Mouse (Mus musculus): ENCODE data around the gene Ccdc32. TPM values are rescaled to one million over a fixed set of nuclear protein-coding genes. Genes with fewer than 3 reads are reported as not detected.
"Not testable (repeated sequence)": the region's sequence is repeated elsewhere in the genome, so short reads cannot be mapped to it uniquely, and the experiment has no call there.

Ccdc32 gene
- polyA plus RNA-seq, 1 experiment from 2014 or later: 27.6 TPM

DNA sequence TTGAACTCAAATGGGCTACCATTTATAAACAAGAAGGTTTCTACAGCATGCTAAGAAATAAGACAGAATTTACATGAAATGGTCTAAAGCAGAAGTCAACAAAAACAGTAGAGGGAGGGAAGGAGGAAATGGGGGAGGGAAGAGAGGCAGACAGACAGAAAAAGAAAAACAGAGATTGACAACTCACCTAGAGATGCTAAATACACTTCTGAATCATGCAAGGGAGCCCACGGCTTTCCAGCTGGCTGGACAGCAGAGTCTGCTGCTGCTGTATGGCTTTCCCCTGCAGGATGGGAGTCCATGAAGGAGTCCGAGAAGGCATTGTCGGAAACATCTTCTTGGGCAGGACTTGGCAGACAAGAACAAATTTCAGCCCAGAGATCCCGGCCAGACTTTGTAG is 2.2 kb downstream of the Ccdc32 start:
- Histone ChIP-seq H3K27ac (no peak overlapping the region), H3K27me3 (no peaks in the 10 kb centered on the region), H3K4me2 (replicated peaks) (no peak overlapping the region), H3K36me3 (peaks cover 21% of the 10 kb centered on the region), H3K9me3 (replicated peaks) (no peaks in the 10 kb centered on the region), H3K4me3 (no peak overlapping the region), H3K9ac (no peak overlapping the region), H3K4me1 (peaks cover 8% of the 10 kb centered on the region)
- no peak for ATAC-seq (ENCODE audit: low FRiP score)
- 92% methylated on average over 4 of the region's 4 CpGs for WGBS

GRCm38 (mm10) chr2:119025239-119025616 is 4.0 kb downstream of the Ccdc32 start:
- no peak overlapping the region for H3K4me3 ChIP-seq
- 78% methylated on average over 4 of the region's 4 CpGs for WGBS
- H3K9ac ChIP-seq: no peak overlapping the region
- no peak for ATAC-seq (ENCODE audit: low FRiP score)
- peaks cover 35% of the 10 kb centered on the region for H3K36me3 ChIP-seq
- H3K27ac ChIP-seq: no peak overlapping the region
- no peaks in the 10 kb centered on the region for H3K27me3 ChIP-seq
- no peak overlapping the region for H3K4me2 ChIP-seq (replicated peaks)
- H3K9me3 ChIP-seq (replicated peaks): no peaks in the 10 kb centered on the region
- peaks cover 8% of the 10 kb centered on the region for H3K4me1 ChIP-seq

GRCm38 (mm10) chr2:119024536-119025238 is 4.5 kb downstream of the Ccdc32 start:
- Histone ChIP-seq H3K27ac (no peak overlapping the region), H3K4me2 (replicated peaks) (no peak overlapping the region), H3K9ac (no peak overlapping the region), H3K4me1 (peaks cover 8% of the 10 kb centered on the region), H3K4me3 (no peak overlapping the region), H3K9me3 (replicated peaks) (no peaks in the 10 kb centered on the region), H3K36me3 (peaks cover 39% of the 10 kb centered on the region), H3K27me3 (no peaks in the 10 kb centered on the region)
- WGBS: 77% methylated on average over 9 of the region's 9 CpGs
- ATAC-seq (ENCODE audit: low FRiP score): no peak

- Histone ChIP-seq H3K4me1 (peaks cover 12% of the 10 kb centered on the region), H3K36me3 (peaks cover 43% of the 10 kb centered on the region), H3K27ac (no peak overlapping the region), H3K9ac (no peak overlapping the region), H3K9me3 (replicated peaks) (no peaks in the 10 kb centered on the region), H3K4me3 (no peak overlapping the region), H3K4me2 (replicated peaks) (no peak overlapping the region), H3K27me3 (no peaks in the 10 kb centered on the region)
- no peak for ATAC-seq (ENCODE audit: low FRiP score)
- WGBS: 96% methylated on average over 6 of the region's 6 CpGs
Observed at GRCm38 (mm10) chr2:119023154-119023660, 6.0 kb downstream of the Ccdc32 start.

DNA sequence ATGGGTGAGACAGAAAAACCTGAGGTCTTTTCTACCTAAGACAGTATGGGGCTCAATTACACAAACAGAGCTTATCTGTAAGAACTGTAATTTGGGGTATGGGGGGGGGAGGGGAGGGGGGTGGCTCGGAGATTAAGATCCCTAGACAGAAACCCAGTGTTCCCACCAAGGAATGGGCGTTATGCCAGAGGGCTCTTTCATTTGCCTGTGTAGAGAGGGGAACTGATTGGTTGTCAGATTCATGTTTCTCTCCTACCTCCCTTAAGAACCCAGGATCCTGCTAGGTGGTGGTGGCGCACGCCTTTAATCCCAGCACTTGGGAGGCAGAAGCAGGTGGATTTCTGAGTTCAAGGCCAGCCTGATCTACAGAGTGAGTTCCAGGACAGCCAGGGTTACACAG is 9.7 kb downstream of the Ccdc32 start:
- Histone ChIP-seq H3K4me3 (no peak overlapping the region), H3K4me2 (replicated peaks) (no peak overlapping the region), H3K27ac (peak overlapping the region; percentile 85), H3K9me3 (replicated peaks) (no peaks in the 10 kb centered on the region; the same call in 1 of the 2 replicates), H3K27me3 (no peaks in the 10 kb centered on the region), H3K36me3 (peaks cover 46% of the 10 kb centered on the region), H3K4me1 (peaks cover 12% of the 10 kb centered on the region), H3K9ac (no peak overlapping the region)
- WGBS: 54% methylated on average over 4 of the region's 4 CpGs
- no peak; the same call in 1 of the 2 replicates for ATAC-seq (ENCODE audit: low FRiP score)

- Histone ChIP-seq H3K4me2 (replicated peaks) (peak overlapping the region; percentile 35), H3K4me3 (no peak overlapping the region), H3K27ac (peak overlapping the region; percentile 85), H3K4me1 (peaks cover 12% of the 10 kb centered on the region), H3K9me3 (replicated peaks) (no peaks in the 10 kb centered on the region; the same call in 1 of the 2 replicates), H3K36me3 (peaks cover 46% of the 10 kb centered on the region), H3K9ac (no peak overlapping the region), H3K27me3 (no peaks in the 10 kb centered on the region)
- peak; percentile 56; the same call in 1 of the 2 replicates for ATAC-seq (ENCODE audit: low FRiP score)
- WGBS: 11% methylated on average over 5 of the region's 5 CpGs
Observed at GRCm38 (mm10) chr2:119019131-119019530, 10.1 kb downstream of the Ccdc32 start.

- no peak overlapping the region for H3K4me3 ChIP-seq
- peaks cover 12% of the 10 kb centered on the region for H3K4me1 ChIP-seq
- H3K4me2 ChIP-seq (replicated peaks): peak overlapping the region; percentile 35
Observed at GRCm38 (mm10) chr2:119018391-119019122, 10.6 kb downstream of the Ccdc32 start.

DNA sequence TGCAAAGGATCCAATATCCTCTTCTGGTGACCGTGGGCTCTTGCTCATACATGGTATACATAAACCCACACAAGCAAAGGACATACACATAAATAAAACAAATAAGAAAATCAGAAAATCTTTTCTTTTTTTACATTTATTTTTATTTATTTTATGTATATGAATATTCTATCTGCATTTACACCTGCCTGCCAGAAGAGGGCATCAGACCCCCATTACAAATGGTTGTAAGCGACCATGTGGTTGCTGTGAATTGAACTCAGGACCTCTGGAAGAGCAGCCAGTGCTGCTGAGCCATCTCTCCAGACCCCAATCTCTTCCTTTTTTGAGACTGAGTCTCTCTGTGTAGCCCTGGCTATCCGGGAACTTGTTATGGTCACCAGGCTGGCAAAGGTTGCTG is 11.5 kb downstream of the Ccdc32 start:
- H3K4me2 ChIP-seq (replicated peaks): no peak overlapping the region
- WGBS: 93% methylated on average over 3 of the region's 3 CpGs
- peaks cover 12% of the 10 kb centered on the region for H3K4me1 ChIP-seq
- no peak overlapping the region for H3K4me3 ChIP-seq
- H3K27me3 ChIP-seq: no peaks in the 10 kb centered on the region
- ATAC-seq (ENCODE audit: low FRiP score): no peak
- H3K9me3 ChIP-seq (replicated peaks): no peaks in the 10 kb centered on the region; the same call in 1 of the 2 replicates
- no peak overlapping the region for H3K9ac ChIP-seq
- H3K36me3 ChIP-seq: peaks cover 37% of the 10 kb centered on the region
- H3K27ac ChIP-seq: no peak overlapping the region

More at GRCm38 (mm10) chr2:119018391-119019122, 10.6 kb downstream of the Ccdc32 start:
- peak; percentile 73 for ATAC-seq (ENCODE audit: low FRiP score)
- peaks cover 45% of the 10 kb centered on the region for H3K36me3 ChIP-seq
- no peaks in the 10 kb centered on the region; the same call in 1 of the 2 replicates for H3K9me3 ChIP-seq (replicated peaks)
- H3K9ac ChIP-seq: no peak overlapping the region
- H3K27me3 ChIP-seq: no peaks in the 10 kb centered on the region
- peak overlapping the region; percentile 85 for H3K27ac ChIP-seq
- 47% methylated on average over 22 of the region's 22 CpGs for WGBS

- H3K4me3 ChIP-seq; H3K4me2 ChIP-seq (replicated peaks); H3K9me3 ChIP-seq (replicated peaks); H3K27ac ChIP-seq; ATAC-seq (ENCODE audit: low FRiP score); H3K27me3 ChIP-seq; H3K9ac ChIP-seq: not testable (repeated sequence)
- peaks cover 12% of the 10 kb centered on the region for H3K4me1 ChIP-seq
- WGBS: 77% methylated on average over 4 of the region's 4 CpGs
- H3K36me3 ChIP-seq: peaks cover 24% of the 10 kb centered on the region
Observed at GRCm38 (mm10) chr2:119016312-119016711, 12.9 kb downstream of the Ccdc32 start.

GRCm38 (mm10) chr2:119015604-119016180 is 13.5 kb downstream of the Ccdc32 start:
- H3K36me3 ChIP-seq: peaks cover 18% of the 10 kb centered on the region; the same call in 1 of the 2 replicates
- no peak overlapping the region for H3K4me3 ChIP-seq
- ATAC-seq (ENCODE audit: low FRiP score): no peak
- peaks cover 12% of the 10 kb centered on the region for H3K4me1 ChIP-seq
- H3K4me2 ChIP-seq (replicated peaks): no peak overlapping the region
- H3K9ac ChIP-seq: no peak overlapping the region
- H3K27ac ChIP-seq: no peak overlapping the region
- WGBS: 84% methylated on average over 12 of the region's 12 CpGs
- no peaks in the 10 kb centered on the region; the same call in 1 of the 2 replicates for H3K9me3 ChIP-seq (replicated peaks)
- H3K27me3 ChIP-seq: no peaks in the 10 kb centered on the region

- no peaks in the 10 kb centered on the region for H3K27me3 ChIP-seq
- H3K4me2 ChIP-seq (replicated peaks): no peak overlapping the region
- H3K9ac ChIP-seq: no peak overlapping the region
- ATAC-seq (ENCODE audit: low FRiP score): no peak
- peaks cover 15% of the 10 kb centered on the region; the same call in 1 of the 2 replicates for H3K36me3 ChIP-seq
- no peak overlapping the region for H3K27ac ChIP-seq
- H3K4me3 ChIP-seq: no peak overlapping the region
- WGBS: 84% methylated on average over 7 of the region's 7 CpGs
- H3K9me3 ChIP-seq (replicated peaks): no peaks in the 10 kb centered on the region; the same call in 1 of the 2 replicates
- peaks cover 12% of the 10 kb centered on the region for H3K4me1 ChIP-seq
Observed at GRCm38 (mm10) chr2:119014989-119015388, 14.2 kb downstream of the Ccdc32 start.

DNA sequence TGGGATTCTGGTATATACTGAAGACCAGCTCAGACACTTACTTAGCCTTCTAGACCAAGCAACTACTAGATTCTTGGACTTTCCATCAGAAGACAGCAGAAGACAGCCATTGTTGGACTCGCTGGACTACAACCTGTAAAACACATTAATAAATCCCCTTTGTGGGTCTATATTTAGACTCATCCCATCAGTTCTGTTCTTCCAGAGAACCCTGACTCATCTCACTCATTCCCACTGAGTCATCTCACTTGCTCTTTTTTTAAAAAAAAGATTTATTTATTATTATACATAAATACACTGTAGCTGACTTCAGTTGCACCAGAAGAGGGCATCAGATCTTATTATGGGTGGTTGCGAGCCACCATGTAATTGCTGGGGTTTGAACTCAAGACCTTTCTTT is 19.8 kb downstream of the Ccdc32 start:
- H3K4me1 ChIP-seq: no peaks in the 10 kb centered on the region
- H3K36me3 ChIP-seq: no peaks in the 10 kb centered on the region
- H3K4me3 ChIP-seq: no peak overlapping the region
- no peak overlapping the region for H3K27ac ChIP-seq
- H3K27me3 ChIP-seq: no peaks in the 10 kb centered on the region
- H3K4me2 ChIP-seq (replicated peaks): no peak overlapping the region
- H3K9ac ChIP-seq: no peak overlapping the region
- 89% methylated on average over 2 of the region's 2 CpGs for WGBS
- H3K9me3 ChIP-seq (replicated peaks): no peaks in the 10 kb centered on the region
- no peak for ATAC-seq (ENCODE audit: low FRiP score)

Measured in hindbrain, embryonic 12.5 days (tissue).